Mouse (Mus musculus) MEL (cell line): Measurements from ENCODE around the gene Ppa1.

Source experiments
- CTCF ChIP-seq, 3 experiments: IDR thresholded peaks in 2 of 3; conservative IDR thresholded peaks in 1 of 3; 2 replicates each; pipeline ENCODE4 v1.5.1; 2011 to 2012; ENCODE audit warnings: low read length in 3 of 3, low read depth in 2 of 3, mild to moderate bottlenecking in 2 of 3, improper control_type of control experiment in 1 of 3, inconsistent platforms in 1 of 3, mixed read lengths in 1 of 3, moderate library complexity in 1 of 3; ENCODE audit not compliant: control insufficient read depth in 1 of 3, insufficient read depth in 1 of 3, poor library complexity in 1 of 3, severe bottlenecking in 1 of 3
- MAX ChIP-seq: IDR thresholded peaks from 2 replicates; pipeline ENCODE4 v1.6.1; 2011; ENCODE audit warnings: low read length, improper control_type of control experiment
- UBTF ChIP-seq: IDR thresholded peaks from 2 replicates; pipeline ENCODE4 v1.6.1; 2012; ENCODE audit warnings: low read depth, mild to moderate bottlenecking, inconsistent platforms, low read length, improper control_type of control experiment, moderate library complexity, borderline replicate concordance; ENCODE audit not compliant: insufficient read depth

- no peak for TF ChIP-seq CTCF (IDR thresholded peaks at IDR 0.05 in 2 of 3, conservative IDR thresholded peaks at IDR 0.05 in 1 of 3; ENCODE audit: control insufficient read depth in 1 of 3, insufficient read depth in 1 of 3, low read depth in 2 of 3, low read length in 3 of 3, poor library complexity in 1 of 3, severe bottlenecking in 1 of 3)
- TF ChIP-seq MAX: peak; percentile 69
- no peak for TF ChIP-seq UBTF
Measured at GRCm38 (mm10) chr10:61695703-61696559, 47.6 kb downstream of the Ppa1 start.
